Mouse (Mus musculus) liver, postnatal 0 days (tissue): ENCODE measurements around the gene Cttnbp2nl. TPM values are rescaled to one million over a fixed set of nuclear protein-coding genes. Genes with fewer than 3 reads are reported as not detected.
A peak's percentile ranks its signal among the peaks of the same experiment; 100 is the strongest.

Source experiments
- ATAC-seq: fragments of 200-750 bp; cut with Nextera tagmentation; 2 replicates; pipeline ENCODE4 v1.8.0; 2017; ENCODE audit warnings: mild to moderate bottlenecking, moderate library complexity
- DNase-seq: peaks from one replicate; pipeline ENCODE4 v3.0.0-alpha.2; 2016
- H3K27ac ChIP-seq: fragments of 300-500 bp; sonication (generic); 2 replicates; pipeline ENCODE4 v1.5.1; 2014; ENCODE audit warnings: antibody characterized with exemption, moderate library complexity, mild to moderate bottlenecking, low read depth
- H3K27me3 ChIP-seq: fragments of 300-500 bp; sonication (generic); 2 replicates; pipeline ENCODE4 v1.6.1; 2014; ENCODE audit warnings: low read length, control low read depth, mixed read lengths; ENCODE audit not compliant: insufficient read depth
- H3K36me3 ChIP-seq: fragments of 300-500 bp; sonication (generic); replicated peaks from 2 replicates; pipeline ENCODE4 v1.6.1; 2014; ENCODE audit warnings: mild to moderate bottlenecking, control low read depth, low read length, moderate library complexity, mixed read lengths; ENCODE audit not compliant: insufficient read depth
- H3K4me1 ChIP-seq: fragments of 300-500 bp; sonication (generic); 2 replicates; pipeline ENCODE4 v1.6.1; 2014; ENCODE audit warnings: antibody characterized with exemption, mild to moderate bottlenecking, control low read depth; ENCODE audit not compliant: insufficient read depth
- H3K4me2 ChIP-seq: fragments of 300-500 bp; sonication (generic); 2 replicates; pipeline ENCODE4 v1.6.1; 2014; ENCODE audit warnings: low read depth, mild to moderate bottlenecking, low read length, moderate library complexity, mixed read lengths
- H3K4me3 ChIP-seq: fragments of 300-500 bp; sonication (generic); 2 replicates; pipeline ENCODE4 v1.5.1; 2014; ENCODE audit warnings: low read depth, low read length
- H3K9ac ChIP-seq: fragments of 300-500 bp; sonication (generic); replicated peaks from 2 replicates; pipeline ENCODE4 v1.6.1; 2014; ENCODE audit warnings: mild to moderate bottlenecking, moderate library complexity
- H3K9me3 ChIP-seq: fragments of 300-500 bp; sonication (generic); 2 replicates; pipeline ENCODE4 v1.6.1; 2016; ENCODE audit warnings: mild to moderate bottlenecking, control low read depth, low read length, mixed read lengths
- CTCF ChIP-seq: sonication (generic); IDR thresholded peaks from 2 replicates; pipeline ENCODE4 v1.5.1; 2016; ENCODE audit warnings: antibody characterized with exemption, low read depth
- EP300 ChIP-seq: IDR thresholded peaks from 2 replicates; pipeline ENCODE4 v1.6.1; 2016; ENCODE audit warnings: antibody characterized with exemption, low read depth, mild to moderate bottlenecking
- WGBS: fragments of 180-500 bp; shearing (Covaris S2); extraction: QIAGEN DNeasy Blood & Tissue Kit; methylation state at CpG from one replicate; pipeline ENCODE4 v1.1.7; 2014; ENCODE audit not compliant: insufficient replicate concordance; 5-methylcytosine and 5-hydroxymethylcytosine counted together
- polyA plus RNA-seq: library from polyadenylated mRNA; unstranded; fragments of >200 nt; fragmentation: Nextera tagmentation; extraction: Ambion mirVana; gene quantifications from 2 replicates; pipeline ENCODE4 v1.2.1, GENCODE M21; 2015

Gene Cttnbp2nl
- polyA plus RNA-seq, 1 experiment from 2014 or later: 4.2 TPM

GRCm38 (mm10) chr3:105023371-105024005 is 29.5 kb downstream of the Cttnbp2nl start:
- 41% methylated on average over 10 of the region's 10 CpGs for WGBS
- peak; percentile 65 for ATAC-seq
- H3K4me1 ChIP-seq: 0 out of 2 replicates have a peak, but pooled peaks cover 4% of the 10 kb centered on the region
- H3K4me2 ChIP-seq: no peak overlapping the region
- H3K9ac ChIP-seq: no peak overlapping the region
- peak overlapping the region; percentile 80 for H3K27ac ChIP-seq
- H3K9me3 ChIP-seq: no peaks in the 10 kb centered on the region
- H3K36me3 ChIP-seq: no peaks in the 10 kb centered on the region
- DNase-seq: peak; percentile 17
- no peaks in the 10 kb centered on the region for H3K27me3 ChIP-seq
- TF ChIP-seq EP300 (peak; percentile 39), CTCF (no peak)
- no peak overlapping the region for H3K4me3 ChIP-seq

- ATAC-seq: peak; percentile 62
- H3K9ac ChIP-seq: no peak overlapping the region
- no peaks in the 10 kb centered on the region for H3K9me3 ChIP-seq
- H3K36me3 ChIP-seq: no peaks in the 10 kb centered on the region
- peak overlapping the region; percentile 83 for H3K27ac ChIP-seq
- WGBS: 23% methylated on average over 12 of the region's 12 CpGs
- no peak overlapping the region for H3K4me2 ChIP-seq
- no peak for DNase-seq
- 0 out of 2 replicates have a peak, but pooled peaks cover 6% of the 10 kb centered on the region for H3K4me1 ChIP-seq
- H3K27me3 ChIP-seq: no peaks in the 10 kb centered on the region
- peak; percentile 88 for TF ChIP-seq EP300
- TF ChIP-seq CTCF: no peak
- no peak overlapping the region for H3K4me3 ChIP-seq
Observed at GRCm38 (mm10) chr3:105019826-105020692, 32.9 kb downstream of the Cttnbp2nl start.

GRCm38 (mm10) chr3:105018783-105019105 is 34.2 kb downstream of the Cttnbp2nl start:
- DNase-seq (no peak), ATAC-seq (no peak)
- no peaks in the 10 kb centered on the region for H3K36me3 ChIP-seq
- no peak overlapping the region for H3K4me3 ChIP-seq
- no peaks in the 10 kb centered on the region for H3K9me3 ChIP-seq
- TF ChIP-seq EP300 (no peak), CTCF (no peak)
- H3K9ac ChIP-seq: no peak overlapping the region
- H3K27ac ChIP-seq: peak overlapping the region; percentile 64
- WGBS: 71% methylated on average over 6 of the region's 6 CpGs
- H3K4me2 ChIP-seq: no peak overlapping the region
- H3K4me1 ChIP-seq: 0 out of 2 replicates have a peak, but pooled peaks cover 6% of the 10 kb centered on the region
- H3K27me3 ChIP-seq: no peaks in the 10 kb centered on the region

GRCm38 (mm10) chr3:105018085-105018782 is 34.7 kb downstream of the Cttnbp2nl start:
- Histone ChIP-seq H3K4me3 (no peak overlapping the region), H3K27me3 (no peaks in the 10 kb centered on the region), H3K36me3 (no peaks in the 10 kb centered on the region), H3K4me2 (no peak overlapping the region), H3K27ac (peak overlapping the region; percentile 64), H3K9ac (no peak overlapping the region), H3K4me1 (0 out of 2 replicates have a peak, but pooled peaks cover 6% of the 10 kb centered on the region), H3K9me3 (no peaks in the 10 kb centered on the region)
- TF ChIP-seq EP300 (peak; percentile 60; the same call in 1 of the 2 replicates), CTCF (no peak)
- ATAC-seq: no peak
- DNase-seq: no peak
- 52% methylated on average over 10 of the region's 10 CpGs for WGBS

GRCm38 (mm10) chr3:105017314-105017713 is 35.6 kb downstream of the Cttnbp2nl start:
- 42% methylated on average over 8 of the region's 8 CpGs for whole genome bisulfite sequencing
- Histone ChIP-seq H3K9me3 (no peaks in the 10 kb centered on the region), H3K27me3 (no peaks in the 10 kb centered on the region), H3K4me3 (no peak overlapping the region), H3K4me1 (0 out of 2 replicates have a peak, but pooled peaks cover 6% of the 10 kb centered on the region), H3K4me2 (no peak overlapping the region), H3K9ac (no peak overlapping the region), H3K27ac (peak overlapping the region; percentile 3; the same call in 1 of the 2 replicates), H3K36me3 (no peaks in the 10 kb centered on the region)
- ATAC-seq (peak; percentile 31; the same call in 1 of the 2 replicates), DNase-seq (no peak)
- TF ChIP-seq CTCF (no peak), EP300 (no peak)

GRCm38 (mm10) chr3:105016204-105016603 is 36.7 kb downstream of the Cttnbp2nl start:
- H3K4me2 ChIP-seq: no peak overlapping the region
- no peak overlapping the region for H3K4me3 ChIP-seq
- no peak overlapping the region for H3K27ac ChIP-seq
- DNase-seq (no peak), ATAC-seq (no peak)
- WGBS: 55% methylated on average over 7 of the region's 7 CpGs
- 0 out of 2 replicates have a peak, but pooled peaks cover 6% of the 10 kb centered on the region for H3K4me1 ChIP-seq
- no peak overlapping the region for H3K9ac ChIP-seq
- H3K9me3 ChIP-seq: no peaks in the 10 kb centered on the region
- TF ChIP-seq EP300: no peak
- TF ChIP-seq CTCF: no peak
- no peaks in the 10 kb centered on the region for H3K27me3 ChIP-seq
- H3K36me3 ChIP-seq: no peaks in the 10 kb centered on the region
